Mouse (Mus musculus): ENCODE data around the gene Uba3. TPM values are rescaled to one million over a fixed set of nuclear protein-coding genes. Genes with fewer than 3 reads are reported as not detected.
A peak's percentile ranks its signal among the peaks of the same experiment; 100 is the strongest.

Uba3 gene
- 68.6 and 74.0 TPM in 2 replicates for polyA plus RNA-seq (2015; fragmentation: Nextera tagmentation; extraction: Ambion mirVana)

- WGBS = under 1% methylated on average over 38 of the region's 38 CpGs
- H3K4me3 ChIP-seq = peak within 1 kb of the TSS; percentile 83
- no peaks in the 10 kb centered on the region for H3K27me3 ChIP-seq (replicated peaks)
- no peaks in the 10 kb centered on the region for H3K9me3 ChIP-seq
- H3K36me3 ChIP-seq = peaks cover 9% of the 10 kb centered on the region
- H3K4me2 ChIP-seq = peak within 1 kb of the TSS; percentile 76
- peak within 1 kb of the TSS; percentile 91 for H3K27ac ChIP-seq (replicated peaks)
- H3K9ac ChIP-seq = peak within 1 kb of the TSS; percentile 99
- peak; percentile 96 for ATAC-seq (ENCODE audit: extremely low read depth, insufficient number of reproducible peaks, low FRiP score, low TSS enrichment)
- H3K4me1 ChIP-seq = peaks cover 33% of the 10 kb centered on the region
These were observed at the start of gene Uba3 for GRCm38 (mm10) chr6:97205439-97205885. Gene Uba3, minus strand, starts transcription at chr6:97205647.

- peak; percentile 63; the same call in 1 of the 2 replicates for ATAC-seq (ENCODE audit: extremely low read depth, insufficient number of reproducible peaks, low FRiP score, low TSS enrichment)
These were observed 47.3 kb upstream of the Uba3 start, which contains the start of gene Lmod3 for GRCm38 (mm10) chr6:97252711-97253221. Gene Lmod3, minus strand, starts transcription at chr6:97252759.

GRCm38 (mm10) chr6:97252086-97252485 is 46.6 kb upstream of the Uba3 start:
- peak overlapping the region; percentile 95 for H3K27ac ChIP-seq (replicated peaks)
- peak overlapping the region; percentile 72 for H3K9ac ChIP-seq

More at GRCm38 (mm10) chr6:97252711-97253221, 47.3 kb upstream of the Uba3 start, which contains the start of gene Lmod3:
- Histone ChIP-seq H3K9ac (peak within 1 kb of the TSS; percentile 76), H3K4me3 (peak within 1 kb of the TSS; percentile 49), H3K27ac (replicated peaks) (peak within 1 kb of the TSS; percentile 95), H3K4me2 (peak within 1 kb of the TSS; percentile 65), H3K36me3 (peaks cover 4% of the 10 kb centered on the region), H3K27me3 (replicated peaks) (no peaks in the 10 kb centered on the region), H3K9me3 (no peaks in the 10 kb centered on the region), H3K4me1 (peaks cover 12% of the 10 kb centered on the region; the same call in 1 of the 2 replicates)
- 8% methylated on average over 9 of the region's 9 CpGs for WGBS

GRCm38 (mm10) chr6:97250966-97251365 is 45.5 kb upstream of the Uba3 start:
- Histone ChIP-seq H3K9me3 (no peaks in the 10 kb centered on the region), H3K4me2 (peak overlapping the region; percentile 65), H3K4me3 (peak overlapping the region; percentile 49), H3K36me3 (peaks cover 14% of the 10 kb centered on the region), H3K9ac (peak overlapping the region; percentile 72; the same call in 1 of the 2 replicates), H3K27ac (replicated peaks) (no peak overlapping the region), H3K27me3 (replicated peaks) (no peaks in the 10 kb centered on the region), H3K4me1 (peaks cover 12% of the 10 kb centered on the region; the same call in 1 of the 2 replicates)
- ATAC-seq (ENCODE audit: extremely low read depth, insufficient number of reproducible peaks, low FRiP score, low TSS enrichment) = no peak
- WGBS = 31% methylated on average over 6 of the region's 6 CpGs

More at GRCm38 (mm10) chr6:97252086-97252485, 46.6 kb upstream of the Uba3 start:
- Histone ChIP-seq H3K4me1 (peaks cover 12% of the 10 kb centered on the region; the same call in 1 of the 2 replicates), H3K4me2 (peak overlapping the region; percentile 65), H3K36me3 (peaks cover 10% of the 10 kb centered on the region), H3K27me3 (replicated peaks) (no peaks in the 10 kb centered on the region), H3K4me3 (peak overlapping the region; percentile 49), H3K9me3 (no peaks in the 10 kb centered on the region)
- ATAC-seq (ENCODE audit: extremely low read depth, insufficient number of reproducible peaks, low FRiP score, low TSS enrichment) = no peak
- WGBS = 20% methylated on average over 5 of the region's 5 CpGs

GRCm38 (mm10) chr6:97245200-97245599 is 39.8 kb upstream of the Uba3 start:
- Histone ChIP-seq H3K27ac (replicated peaks) (no peak overlapping the region), H3K4me2 (no peak overlapping the region), H3K9ac (no peak overlapping the region), H3K9me3 (no peaks in the 10 kb centered on the region), H3K4me3 (no peak overlapping the region), H3K4me1 (peaks cover 6% of the 10 kb centered on the region; the same call in 1 of the 2 replicates), H3K27me3 (replicated peaks) (no peaks in the 10 kb centered on the region), H3K36me3 (peaks cover 18% of the 10 kb centered on the region)
- ATAC-seq (ENCODE audit: extremely low read depth, insufficient number of reproducible peaks, low FRiP score, low TSS enrichment) = no peak

- peaks cover 36% of the 10 kb centered on the region for H3K36me3 ChIP-seq
- peaks cover 7% of the 10 kb centered on the region for H3K9me3 ChIP-seq
- no peak overlapping the region for H3K27ac ChIP-seq (replicated peaks)
- H3K4me1 ChIP-seq = peaks cover 6% of the 10 kb centered on the region; the same call in 1 of the 2 replicates
- no peak overlapping the region for H3K4me2 ChIP-seq
- no peak overlapping the region for H3K9ac ChIP-seq
- no peak overlapping the region for H3K4me3 ChIP-seq
- no peak for ATAC-seq (ENCODE audit: extremely low read depth, insufficient number of reproducible peaks, low FRiP score, low TSS enrichment)
- WGBS = 78% methylated on average over 4 of the region's 4 CpGs
- H3K27me3 ChIP-seq (replicated peaks) = no peaks in the 10 kb centered on the region
These were observed 37.1 kb upstream of the Uba3 start for GRCm38 (mm10) chr6:97242522-97242921.

GRCm38 (mm10) chr6:97240092-97240491 is 34.6 kb upstream of the Uba3 start:
- no peak overlapping the region for H3K4me2 ChIP-seq
- H3K4me3 ChIP-seq = no peak overlapping the region
- ATAC-seq (ENCODE audit: extremely low read depth, insufficient number of reproducible peaks, low FRiP score, low TSS enrichment) = no peak
- no peak overlapping the region for H3K9ac ChIP-seq
- H3K27me3 ChIP-seq (replicated peaks) = no peaks in the 10 kb centered on the region
- no peak overlapping the region for H3K27ac ChIP-seq (replicated peaks)
- 74% methylated on average over 5 of the region's 5 CpGs for WGBS
- H3K36me3 ChIP-seq = peaks cover 31% of the 10 kb centered on the region
- 0 out of 2 replicates have a peak, but pooled peaks cover under 1% of the 10 kb centered on the region for H3K4me1 ChIP-seq
- peaks cover 7% of the 10 kb centered on the region for H3K9me3 ChIP-seq

GRCm38 (mm10) chr6:97239360-97239759 is 33.9 kb upstream of the Uba3 start:
- Histone ChIP-seq H3K27me3 (replicated peaks) (no peaks in the 10 kb centered on the region), H3K4me1 (no peaks in the 10 kb centered on the region), H3K4me2 (no peak overlapping the region), H3K9ac (no peak overlapping the region), H3K27ac (replicated peaks) (no peak overlapping the region), H3K4me3 (no peak overlapping the region), H3K9me3 (peaks cover 7% of the 10 kb centered on the region), H3K36me3 (peaks cover 39% of the 10 kb centered on the region)
- ATAC-seq (ENCODE audit: extremely low read depth, insufficient number of reproducible peaks, low FRiP score, low TSS enrichment) = no peak
- 94% methylated on average over 6 of the region's 6 CpGs for whole genome bisulfite sequencing

- 94% methylated on average over 5 of the region's 5 CpGs for WGBS
- H3K27me3 ChIP-seq (replicated peaks) = no peaks in the 10 kb centered on the region
- H3K4me3 ChIP-seq = no peak overlapping the region
- peaks cover 7% of the 10 kb centered on the region for H3K9me3 ChIP-seq
- H3K4me1 ChIP-seq = no peaks in the 10 kb centered on the region
- H3K27ac ChIP-seq (replicated peaks) = no peak overlapping the region
- no peak for ATAC-seq (ENCODE audit: extremely low read depth, insufficient number of reproducible peaks, low FRiP score, low TSS enrichment)
- peaks cover 68% of the 10 kb centered on the region for H3K36me3 ChIP-seq
- H3K4me2 ChIP-seq = no peak overlapping the region
- H3K9ac ChIP-seq = no peak overlapping the region
These were observed 30.6 kb upstream of the Uba3 start for GRCm38 (mm10) chr6:97236088-97236487.

GRCm38 (mm10) chr6:97234911-97235668 is 29.6 kb upstream of the Uba3 start:
- Histone ChIP-seq H3K27me3 (replicated peaks) (no peaks in the 10 kb centered on the region), H3K4me1 (no peaks in the 10 kb centered on the region), H3K27ac (replicated peaks) (no peak overlapping the region), H3K9ac (no peak overlapping the region), H3K4me2 (no peak overlapping the region), H3K4me3 (no peak overlapping the region), H3K9me3 (peaks cover 7% of the 10 kb centered on the region), H3K36me3 (peaks cover 72% of the 10 kb centered on the region)
- no peak for ATAC-seq (ENCODE audit: extremely low read depth, insufficient number of reproducible peaks, low FRiP score, low TSS enrichment)
- 86% methylated on average over 7 of the region's 7 CpGs for WGBS

- Histone ChIP-seq H3K4me3 (no peak overlapping the region), H3K27me3 (replicated peaks) (no peaks in the 10 kb centered on the region), H3K4me2 (no peak overlapping the region), H3K9ac (no peak overlapping the region), H3K27ac (replicated peaks) (peak overlapping the region; percentile 91), H3K36me3 (peaks cover 58% of the 10 kb centered on the region), H3K4me1 (peaks cover 38% of the 10 kb centered on the region), H3K9me3 (no peaks in the 10 kb centered on the region)
- WGBS = 94% methylated on average over 9 of the region's 9 CpGs
- no peak for ATAC-seq (ENCODE audit: extremely low read depth, insufficient number of reproducible peaks, low FRiP score, low TSS enrichment)
These were observed 21.8 kb upstream of the Uba3 start for GRCm38 (mm10) chr6:97227067-97227847.
